ENCODE assay signal across 8 mouse cellular contexts in the genomic region with DNA sequence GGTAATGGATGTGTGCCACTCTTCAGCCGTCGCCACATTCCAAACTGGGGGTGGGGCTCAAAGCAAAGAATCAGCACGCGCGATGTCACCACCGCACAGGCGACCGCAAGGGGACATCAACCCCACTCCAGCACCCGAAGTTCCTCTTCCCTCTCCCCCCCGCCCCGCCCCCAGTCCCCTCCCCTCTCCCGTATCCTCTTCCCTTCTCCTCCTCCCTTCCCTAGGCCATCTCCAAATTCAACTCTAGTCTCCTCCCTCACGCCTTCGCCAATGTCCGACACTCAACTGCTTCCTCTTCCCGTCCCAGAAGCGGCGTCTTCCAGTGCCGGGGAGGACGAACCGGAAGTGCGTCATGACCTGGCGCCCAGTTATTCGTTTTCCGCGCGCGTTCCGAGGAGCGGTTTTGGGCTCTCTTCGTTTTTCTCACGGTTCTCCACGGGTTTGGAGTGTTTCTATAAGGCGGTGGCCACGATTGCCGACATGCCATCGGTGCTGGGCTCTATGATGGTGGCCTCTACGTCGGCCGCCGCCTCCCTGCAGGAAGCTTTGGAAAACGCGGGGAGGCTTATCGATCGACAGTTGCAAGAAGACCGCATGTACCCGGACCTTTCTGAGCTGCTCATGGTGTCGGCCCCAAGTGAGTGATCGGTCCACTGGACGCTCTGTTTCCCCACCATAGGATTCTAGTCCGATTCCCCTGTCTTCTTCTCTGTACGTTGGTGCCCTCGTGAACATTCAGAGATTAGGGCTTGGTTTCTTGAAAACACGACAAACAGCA. TPM values are rescaled to one million over a fixed set of nuclear protein-coding genes. Genes with fewer than 3 reads are reported as not detected.
A peak's percentile ranks its signal among the peaks of the same experiment; 100 is the strongest.
DNase-seq lines count a peak whose midpoint lies in the region; ATAC-seq and TF ChIP-seq lines count a peak whose summit lies in the region.

A gene (plus strand): TSS at position 308 of the 778 bp plus-strand sequence.

- H3K9ac ChIP-seq in embryonic facial prominence, embryonic 14.5 days (ENCODE audit: low read depth, low read length): peak within 1 kb of the TSS; percentile 90
- H3K9ac ChIP-seq in heart, adult 2 months (ENCODE audit: low read depth, low read length): peak within 1 kb of the TSS; percentile 88
- peak within 1 kb of the TSS; percentile 86 for H3K9ac ChIP-seq in limb, embryonic 13.5 days
- H3K9ac ChIP-seq in midbrain, embryonic 16.5 days (ENCODE audit: low read depth, low read length): peak within 1 kb of the TSS; percentile 72

- H3K9me3 ChIP-seq in embryonic facial prominence, embryonic 14.5 days (ENCODE audit: control insufficient read depth, low read length): no peaks in the 10 kb centered on the region
- H3K9me3 ChIP-seq in limb, embryonic 13.5 days: no peaks in the 10 kb centered on the region
- H3K9me3 ChIP-seq in midbrain, embryonic 16.5 days (replicated peaks; ENCODE audit: control insufficient read depth, low read length, poor library complexity, severe bottlenecking): no peaks in the 10 kb centered on the region

- peak; percentile 99 for DNase-seq in 3T3-L1 (ENCODE audit: low read depth, low spot score)
- peak; percentile 75 to 78 for DNase-seq in adrenal gland, postnatal 4 days (ENCODE audit: low spot score in 2 of 2)
- peak; percentile 98 for DNase-seq in embryonic facial prominence, embryonic 14.5 days (ENCODE audit: low spot score)
- DNase-seq in heart, adult 2 months: peak; percentile 93
- peak; percentile 91 to 92 for DNase-seq in kidney, adult 8-10 months
- peak; percentile 77 to 92 for DNase-seq in spleen, postnatal 10 days (ENCODE audit: low spot score in 2 of 2)

- peak; percentile 79 for TF ChIP-seq POLR2A in heart, adult 2 months (IDR thresholded peaks at IDR 0.05; ENCODE audit: insufficient read depth, low read depth, low read length)

- H3K27me3 ChIP-seq in embryonic facial prominence, embryonic 14.5 days (replicated peaks; ENCODE audit: control insufficient read depth, insufficient read depth, low read length): no peaks in the 10 kb centered on the region
- no peaks in the 10 kb centered on the region for H3K27me3 ChIP-seq in heart, adult 2 months (ENCODE audit: control insufficient read depth, insufficient read depth, low read length)
- no peaks in the 10 kb centered on the region for H3K27me3 ChIP-seq in limb, embryonic 13.5 days
- no peaks in the 10 kb centered on the region for H3K27me3 ChIP-seq in midbrain, embryonic 16.5 days (ENCODE audit: control insufficient read depth, insufficient read depth, low read depth, low read length)

- H3K4me3 ChIP-seq in embryonic facial prominence, embryonic 14.5 days (ENCODE audit: low read depth, low read length): peak within 1 kb of the TSS; percentile 85
- H3K4me3 ChIP-seq in heart, adult 2 months: peak within 1 kb of the TSS; percentile 61
- H3K4me3 ChIP-seq in limb, embryonic 13.5 days: peak within 1 kb of the TSS; percentile 79
- peak within 1 kb of the TSS; percentile 71 for H3K4me3 ChIP-seq in midbrain, embryonic 16.5 days (ENCODE audit: low read depth, low read length)

- peak within 1 kb of the TSS; percentile 61 for H3K4me2 ChIP-seq in embryonic facial prominence, embryonic 14.5 days (ENCODE audit: low read depth, low read length)
- peak within 1 kb of the TSS; percentile 71 for H3K4me2 ChIP-seq in limb, embryonic 13.5 days (replicated peaks)
- H3K4me2 ChIP-seq in midbrain, embryonic 16.5 days (ENCODE audit: low read length): peak within 1 kb of the TSS; percentile 91

- peaks cover 8% of the 10 kb centered on the region for H3K4me1 ChIP-seq in embryonic facial prominence, embryonic 14.5 days (ENCODE audit: control insufficient read depth, insufficient read depth, low read length)
- H3K4me1 ChIP-seq in heart, adult 2 months (ENCODE audit: control insufficient read depth, insufficient read depth, low read length): peaks cover 3% of the 10 kb centered on the region
- peaks cover 15% of the 10 kb centered on the region for H3K4me1 ChIP-seq in limb, embryonic 13.5 days
- peaks cover 16% of the 10 kb centered on the region for H3K4me1 ChIP-seq in midbrain, embryonic 16.5 days (ENCODE audit: control insufficient read depth, insufficient read depth, low read length)

- H3K36me3 ChIP-seq in embryonic facial prominence, embryonic 14.5 days (ENCODE audit: control insufficient read depth, insufficient read depth, low read length): peaks cover 25% of the 10 kb centered on the region
- H3K36me3 ChIP-seq in heart, adult 2 months (ENCODE audit: control insufficient read depth, insufficient read depth, low read length): peaks cover 2% of the 10 kb centered on the region; the same call in 1 of the 2 replicates
- peaks cover 28% of the 10 kb centered on the region for H3K36me3 ChIP-seq in limb, embryonic 13.5 days
- H3K36me3 ChIP-seq in midbrain, embryonic 16.5 days (ENCODE audit: control insufficient read depth, insufficient read depth, low read length): peaks cover 11% of the 10 kb centered on the region

- WGBS in embryonic facial prominence, embryonic 14.5 days: under 1% methylated on average over 53 of the region's 54 CpGs
- under 1% methylated on average over 51 of the region's 54 CpGs for WGBS in heart, adult 2 months
- under 1% methylated on average over 52 of the region's 54 CpGs for WGBS in limb, embryonic 13.5 days
- under 1% methylated on average over 50 of the region's 54 CpGs for WGBS in midbrain, embryonic 16.5 days

- intact Hi-C loops in heart, adult 2 months (cut with DNase I): loop anchor here (1.0 to 10.0 kb wide), 3 partner anchors 10 to 336 kb away; a partner anchor contains a TSS

- peak; percentile 49; the same call in 1 of the 2 replicates for TF ChIP-seq EP300 in heart, adult 2 months (IDR thresholded peaks at IDR 0.05; ENCODE audit: insufficient read depth, low read depth, low read length)

- TF ChIP-seq CTCF in heart, adult 2 months (IDR thresholded peaks at IDR 0.05): peak; percentile 32; the same call in 1 of the 2 replicates

- peak within 1 kb of the TSS; percentile 66 for H3K27ac ChIP-seq in embryonic facial prominence, embryonic 14.5 days (replicated peaks; ENCODE audit: low read depth, low read length)
- H3K27ac ChIP-seq in heart, adult 2 months: peak within 1 kb of the TSS; percentile 82
- peak within 1 kb of the TSS; percentile 75 for H3K27ac ChIP-seq in limb, embryonic 13.5 days
- H3K27ac ChIP-seq in midbrain, embryonic 16.5 days (ENCODE audit: low read length): peak within 1 kb of the TSS; percentile 79

- ATAC-seq in embryonic facial prominence, embryonic 14.5 days (ENCODE audit: low read depth): peak; percentile 99
- ATAC-seq in limb, embryonic 13.5 days (ENCODE audit: low FRiP score, low read depth): peak; percentile 99
- ATAC-seq in midbrain, embryonic 16.5 days: peak; percentile 99

- H3K79me2 ChIP-seq in heart, adult 2 months (replicated peaks; ENCODE audit: control insufficient read depth, insufficient read depth, low read length): 0 out of 2 replicates have a peak, but pooled peaks cover 1% of the 10 kb centered on the region

RNA-seq across cellular contexts. Expression of the gene that starts here (rescaled TPM):
- 10 to 100 TPM; 33.6 to 34.3 TPM for total RNA-seq in adrenal gland, postnatal 4 days (2021)
- polyA plus RNA-seq in embryonic facial prominence, embryonic 14.5 days (2014; fragmentation: Nextera tagmentation; extraction: Ambion mirVana): 15.7 and 15.9 TPM in 2 replicates
- total RNA-seq in heart, adult 2 months (2021): 10 to 100 TPM in 1 of 2 experiments, 1 to 10 TPM in 1; 9.5 to 10.0 TPM
- polyA plus RNA-seq in heart, adult 2 months (2012; rRNA removed): 4.0 and 7.3 TPM in 2 replicates
- 17.7 and 19.0 TPM in 2 replicates for polyA plus RNA-seq in limb, embryonic 13.5 days (2015; fragmentation: Nextera tagmentation; extraction: Ambion mirVana)
- 10.9 and 12.2 TPM in 2 replicates for polyA plus RNA-seq in midbrain, embryonic 16.5 days (2015; fragmentation: Nextera tagmentation; extraction: Ambion mirVana)

Comparison
In these comparisons a context has a peak if more than half of its experiments do, and no peak if none do; other contexts are left out.
1. Peak in every context shown above with its lines: DNase-seq, ATAC-seq, H3K4me3 ChIP-seq and H3K27ac ChIP-seq.